Mouse (Mus musculus) monocyte, adult 5-6 weeks (primary cell): Measurements from ENCODE around the gene Hvcn1. TPM values are rescaled to one million over a fixed set of nuclear protein-coding genes. Genes with fewer than 3 reads are reported as not detected.
"Not testable (repeated sequence)": the region's sequence is repeated elsewhere in the genome, so short reads cannot be mapped to it uniquely, and the experiment has no call there.

Experiments used
- ATAC-seq: fragments of 153-309, 156-312 bp; replicated peaks from 2 replicates; pipeline ENCODE4 v1.8.0; 2017; ENCODE audit warnings: mild to moderate bottlenecking; ENCODE audit not compliant: low TSS enrichment, insufficient number of reproducible peaks, severe bottlenecking, poor library complexity, low FRiP score
- total RNA-seq: library from RNA; stranded (forward); fragments of 200-1000, 200-491, 200-594 nt; gene quantifications from 3 replicates; pipeline ENCODE4 v1.2.3, GENCODE M21; 2017

The Hvcn1 gene
- 25.7 to 39.4 TPM (median 30.3 TPM) in 3 replicates for total RNA-seq

GRCm38 (mm10) chr5:122206475-122206874 lies at the start of gene Hvcn1:
Hvcn1 (plus strand) TSS chr5:122206804.
- no peak for ATAC-seq

GRCm38 (mm10) chr5:122157827-122158381 lies 48.7 kb upstream of the Hvcn1 start, which contains the start of gene Ppp1cc:
Ppp1cc (plus strand) TSS chr5:122158278.
- peak; percentile 86 for ATAC-seq

DNA sequence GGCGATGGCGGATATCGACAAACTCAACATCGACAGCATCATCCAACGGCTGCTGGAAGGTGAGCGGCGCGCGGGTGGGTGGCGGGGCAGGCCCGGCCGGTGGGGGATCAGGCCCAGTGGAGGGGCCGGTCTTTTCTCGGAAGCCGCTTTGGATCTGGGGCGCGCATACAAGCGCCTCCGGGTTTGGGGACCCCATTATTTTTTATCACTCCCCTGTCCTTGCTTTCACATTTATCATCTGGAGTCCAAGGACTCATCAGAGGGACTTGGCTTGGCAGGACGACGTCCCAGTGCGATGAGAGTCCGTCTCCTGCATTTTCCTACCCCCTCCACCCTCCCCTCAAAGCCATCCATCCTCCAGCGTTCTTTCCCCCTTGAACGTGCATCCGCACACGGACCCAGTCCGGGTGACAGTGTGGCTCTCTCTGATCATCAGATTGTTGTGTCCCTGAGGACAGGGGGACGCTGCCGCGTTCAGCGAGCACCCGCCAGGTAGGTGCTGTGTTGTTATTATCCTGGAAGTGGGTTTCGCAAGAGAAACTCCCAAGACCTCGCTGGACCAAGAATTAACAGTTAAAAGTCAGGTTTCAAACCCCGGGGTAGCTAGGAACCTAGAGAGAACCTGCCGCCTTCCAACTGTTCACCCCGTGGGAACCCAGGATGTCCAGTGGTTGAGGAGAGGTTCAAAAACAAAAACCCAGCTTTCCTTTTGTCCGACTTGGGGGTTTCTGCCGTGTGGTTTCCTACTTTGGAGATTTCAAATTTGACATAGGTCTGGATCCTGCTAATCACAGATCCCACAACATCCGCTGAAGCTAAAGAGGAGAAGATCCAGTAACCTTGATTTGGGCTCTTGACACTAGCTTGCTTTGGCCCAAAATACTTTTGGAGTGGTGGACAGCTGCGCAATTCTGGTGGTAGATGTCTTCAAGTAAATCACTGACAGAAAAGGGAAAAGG lies 47.8 kb upstream of the Hvcn1 start:
- ATAC-seq = no peak

GRCm38 (mm10) chr5:122163194-122163593 lies 43.4 kb upstream of the Hvcn1 start:
- no peak for ATAC-seq

- no peak for ATAC-seq
These were observed 42.6 kb upstream of the Hvcn1 start for GRCm38 (mm10) chr5:122164011-122164410.

GRCm38 (mm10) chr5:122165233-122165915 lies 41.2 kb upstream of the Hvcn1 start:
- ATAC-seq = no peak

DNA sequence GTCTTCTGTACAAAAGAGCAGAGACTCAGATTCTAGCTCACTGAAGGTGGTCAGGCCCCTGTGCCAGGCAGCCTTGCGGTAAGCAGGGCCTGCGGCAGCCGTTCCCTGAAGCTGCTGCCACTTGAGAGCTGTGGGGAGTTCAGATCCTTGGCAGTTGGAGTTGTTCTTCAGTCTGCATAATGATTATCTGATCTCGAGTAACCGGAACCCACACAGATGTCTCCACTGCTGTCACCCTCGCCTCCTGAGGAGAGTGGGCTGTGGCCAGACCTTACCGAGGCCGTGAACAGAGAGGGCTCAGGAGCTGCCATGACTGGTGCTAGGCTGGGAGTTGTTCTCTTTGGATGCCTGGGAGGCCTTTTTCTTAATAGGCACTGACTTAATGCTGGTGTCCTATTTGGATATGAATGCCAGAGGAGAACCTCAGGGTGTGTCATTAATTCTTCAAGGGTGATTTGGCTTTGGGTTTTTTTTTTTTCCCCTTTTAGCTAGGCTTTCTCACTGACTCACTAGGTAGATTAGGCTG lies 39.9 kb upstream of the Hvcn1 start:
- no peak for ATAC-seq

DNA sequence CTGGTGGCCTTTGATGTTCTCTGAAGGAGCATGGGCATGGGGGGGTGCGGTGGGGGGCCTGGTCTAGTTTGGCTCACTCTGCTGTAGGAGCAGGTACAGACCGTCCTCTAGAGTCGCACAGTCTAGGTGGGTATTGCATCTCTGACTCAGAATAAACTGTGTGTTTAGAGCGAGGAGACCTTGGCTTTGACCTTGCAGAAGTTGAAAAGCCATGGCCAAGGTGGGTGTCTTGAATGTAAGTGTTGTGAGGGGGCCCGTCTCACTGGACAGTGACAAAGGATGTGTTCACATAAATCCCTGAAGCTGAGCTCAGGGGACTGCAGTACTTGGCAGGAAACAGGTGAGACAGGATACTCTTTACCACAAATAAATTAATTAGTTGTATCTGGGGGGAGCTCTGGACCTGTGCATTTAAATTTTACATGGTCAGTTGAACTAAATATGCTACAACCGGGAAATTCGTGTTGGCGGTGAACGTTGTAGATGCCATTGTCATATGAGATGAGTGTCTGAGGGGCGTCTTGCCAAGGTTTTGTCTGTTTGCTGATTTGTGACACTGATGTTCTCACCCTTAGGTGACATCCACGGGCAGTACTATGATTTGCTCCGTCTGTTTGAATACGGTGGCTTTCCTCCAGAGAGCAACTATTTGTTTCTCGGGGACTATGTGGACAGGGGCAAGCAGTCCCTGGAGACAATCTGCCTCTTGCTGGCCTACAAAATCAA lies 38.1 kb upstream of the Hvcn1 start:
- ATAC-seq = no peak

GRCm38 (mm10) chr5:122171058-122171457 lies 35.5 kb upstream of the Hvcn1 start:
- ATAC-seq = no peak

- no peak for ATAC-seq
These were observed 31.2 kb upstream of the Hvcn1 start for GRCm38 (mm10) chr5:122175402-122175801.

DNA sequence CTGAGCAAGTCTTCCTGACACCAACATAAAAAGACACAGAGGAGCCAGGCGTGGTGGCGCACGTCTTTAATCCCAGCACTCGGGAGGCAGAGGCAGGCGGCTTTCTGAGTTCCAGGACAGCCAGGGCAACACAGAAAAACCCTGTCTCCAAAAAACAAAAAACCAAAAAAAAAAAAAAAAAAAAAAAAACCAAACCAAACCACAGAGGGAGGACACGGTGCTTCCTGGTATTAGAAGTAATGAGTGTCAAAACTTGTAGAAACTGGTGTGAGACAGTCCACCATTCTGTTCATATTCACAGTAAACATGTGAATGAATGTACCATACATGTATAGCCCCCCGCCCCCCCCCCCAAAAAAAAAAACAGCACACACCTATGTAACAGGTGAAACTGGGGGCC lies 30.6 kb upstream of the Hvcn1 start:
- no peak for ATAC-seq

- peak; percentile 48; the same call in 1 of the 2 replicates for ATAC-seq
These were observed 30.2 kb upstream of the Hvcn1 start for GRCm38 (mm10) chr5:122176398-122176797.

DNA sequence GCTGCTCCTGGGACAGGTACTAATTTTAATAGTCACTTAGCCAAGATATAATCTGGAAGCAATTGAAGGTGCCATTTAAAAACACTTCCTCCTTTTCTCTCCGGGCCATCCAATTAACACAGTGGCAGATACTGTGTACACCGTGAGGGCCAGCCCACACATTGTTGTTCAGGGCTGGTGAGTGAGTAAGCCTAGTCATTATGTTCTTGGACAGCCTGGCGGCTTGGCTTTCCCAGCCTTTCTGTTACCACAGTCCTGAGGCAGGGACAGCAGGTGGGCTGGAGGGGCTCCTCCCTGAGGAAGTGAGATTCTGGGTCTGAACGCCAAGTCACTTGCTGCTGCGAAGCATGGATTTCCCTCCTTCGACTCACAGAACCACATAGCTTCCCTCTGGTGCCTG lies 26.9 kb upstream of the Hvcn1 start:
- peak; percentile 75 for ATAC-seq

- no peak for ATAC-seq
These were observed 22.3 kb upstream of the Hvcn1 start for GRCm38 (mm10) chr5:122184283-122184806.

- not testable (repeated sequence) for ATAC-seq
These were observed 21.7 kb upstream of the Hvcn1 start for GRCm38 (mm10) chr5:122184858-122185257.

- no peak for ATAC-seq
These were observed 17.5 kb upstream of the Hvcn1 start for GRCm38 (mm10) chr5:122189115-122189514.

GRCm38 (mm10) chr5:122190465-122190864 lies 16.1 kb upstream of the Hvcn1 start:
- no peak for ATAC-seq

GRCm38 (mm10) chr5:122191269-122192063 lies 15.1 kb upstream of the Hvcn1 start:
- no peak for ATAC-seq
